Mouse (Mus musculus) C2C12 (cell line): ENCODE measurements at regions not wholly inside any gene's neighbourhood (a gene's known extent, or its start where the extent isn't known, plus 50 kb on each side); places are given as distances from the start of the nearest gene placed in this dataset.

Experiments used
- CEBPB ChIP-seq: IDR thresholded peaks from one replicate; pipeline ENCODE4 v1.6.1; 2011; ENCODE audit warnings: low read depth, mild to moderate bottlenecking, control low read depth, moderate library complexity
- CTCF ChIP-seq: IDR thresholded peaks from one replicate; pipeline ENCODE4 v1.5.1; 2011; ENCODE audit not compliant: control insufficient read depth, insufficient read depth, insufficient read length
- MAX ChIP-seq: IDR thresholded peaks from one replicate; pipeline ENCODE4 v1.6.1; 2011; ENCODE audit warnings: mild to moderate bottlenecking, control low read depth

DNA sequence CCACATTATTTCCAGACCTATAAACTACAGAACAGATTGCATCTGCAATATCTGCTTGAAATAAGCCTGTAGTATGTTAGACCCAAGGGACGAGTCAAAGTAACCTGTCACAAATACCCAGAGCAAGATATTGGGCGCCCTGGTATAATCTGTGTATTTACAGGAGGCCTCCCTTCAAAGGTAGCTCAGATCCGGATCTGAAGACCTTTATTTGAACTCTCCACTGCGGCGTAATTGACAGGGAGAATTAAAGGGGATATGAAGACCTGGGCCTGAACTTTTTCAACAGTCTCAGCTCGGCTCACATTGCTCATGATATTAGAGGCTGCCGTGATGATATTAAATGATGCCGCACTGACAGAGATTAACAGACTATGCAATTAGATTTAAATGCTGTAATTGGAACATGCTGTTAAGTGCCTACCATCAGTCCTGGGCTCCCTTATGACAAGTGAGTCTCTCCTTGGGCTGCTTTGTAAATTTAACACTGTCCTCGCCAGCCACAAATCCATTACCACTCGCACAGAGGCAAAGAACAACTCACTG lies 289.8 kb upstream of the Nfia start:
- TF ChIP-seq CTCF (no peak), CEBPB (no peak), MAX (no peak)
